Mouse (Mus musculus) adrenal gland, postnatal 4 days (tissue): Measurements from ENCODE around the gene Cyp26b1. TPM values are rescaled to one million over a fixed set of nuclear protein-coding genes. Genes with fewer than 3 reads are reported as not detected.

Source experiments
- DNase-seq, 2 experiments: peaks; one replicate each; pipeline ENCODE4 v3.0.0; 2021 to 2022; ENCODE audit warnings: low spot score in 2 of 2, mixed read lengths in 2 of 2
- long read RNA-seq, 2 experiments: library from polyadenylated mRNA; stranded (forward); transcript quantifications; one replicate each; pipeline ENCODE4 v2.0.0; 2021
- total RNA-seq, 2 experiments: library from RNA; stranded (reverse); gene quantifications; 2 replicates each; pipeline ENCODE4 v1.2.3; 2021

Cyp26b1 gene
- total RNA-seq, result 10 to 100 TPM; 18.7 to 21.0 TPM
- long read RNA-seq, experiment 1, partial matches to known transcripts, result 0 of 4 reads
- long read RNA-seq, experiment 1, other reads (novel, unspliced or antisense), result 4 of 4 reads
- long read RNA-seq, experiment 2, partial matches to known transcripts, result 0 of 6 reads
- long read RNA-seq, experiment 2, other reads (novel, unspliced or antisense), result 6 of 6 reads

- peak; percentile 1 to 2 for DNase-seq
Observed at GRCm38 (mm10) chr6:84593693-84594092, at the start of gene Cyp26b1. Gene Cyp26b1 (minus strand): TSS chr6:84593908.

GRCm38 (mm10) chr6:84641062-84641431 lies 47.3 kb upstream of the Cyp26b1 start:
- DNase-seq, result no peak

GRCm38 (mm10) chr6:84640324-84641061 lies 46.8 kb upstream of the Cyp26b1 start:
- no peak for DNase-seq

GRCm38 (mm10) chr6:84638206-84638605 lies 44.5 kb upstream of the Cyp26b1 start:
- no peak for DNase-seq

- no peak for DNase-seq
Observed at GRCm38 (mm10) chr6:84631588-84631987, 37.9 kb upstream of the Cyp26b1 start.

- DNase-seq, result no peak
Observed at GRCm38 (mm10) chr6:84630276-84630675, 36.6 kb upstream of the Cyp26b1 start.

- no peak for DNase-seq
Observed at GRCm38 (mm10) chr6:84628831-84629230, 35.1 kb upstream of the Cyp26b1 start.

- no peak for DNase-seq
Observed at GRCm38 (mm10) chr6:84626398-84626797, 32.7 kb upstream of the Cyp26b1 start.

GRCm38 (mm10) chr6:84619166-84619565 lies 25.5 kb upstream of the Cyp26b1 start:
- DNase-seq, result no peak

GRCm38 (mm10) chr6:84617051-84617450 lies 23.3 kb upstream of the Cyp26b1 start:
- DNase-seq, result no peak

GRCm38 (mm10) chr6:84616586-84616985 lies 22.9 kb upstream of the Cyp26b1 start:
- DNase-seq, result no peak

GRCm38 (mm10) chr6:84613561-84613960 lies 19.9 kb upstream of the Cyp26b1 start:
- DNase-seq, result no peak

GRCm38 (mm10) chr6:84601136-84601889 lies 7.6 kb upstream of the Cyp26b1 start:
- no peak for DNase-seq

GRCm38 (mm10) chr6:84599296-84599695 lies 5.6 kb upstream of the Cyp26b1 start:
- peak in 1 of 2 experiments; percentile 1 for DNase-seq

- peak in 1 of 2 experiments; percentile 1 for DNase-seq
Observed at GRCm38 (mm10) chr6:84598725-84599124, 5.0 kb upstream of the Cyp26b1 start.

GRCm38 (mm10) chr6:84594626-84595025 lies 918 bp upstream of the Cyp26b1 start:
- DNase-seq, result peak; percentile 1 to 2

GRCm38 (mm10) chr6:84590961-84591745 lies 2.6 kb downstream of the Cyp26b1 start:
- DNase-seq, result peak; percentile 1 to 2

GRCm38 (mm10) chr6:84589742-84590686 lies 3.7 kb downstream of the Cyp26b1 start:
- DNase-seq, result peak; percentile 66 to 78

- peak; percentile 3 to 9 for DNase-seq
Observed at GRCm38 (mm10) chr6:84588895-84589652, 4.6 kb downstream of the Cyp26b1 start.
